Mouse (Mus musculus): ENCODE measurements around the gene Dlg5.

The Dlg5 gene

DNA sequence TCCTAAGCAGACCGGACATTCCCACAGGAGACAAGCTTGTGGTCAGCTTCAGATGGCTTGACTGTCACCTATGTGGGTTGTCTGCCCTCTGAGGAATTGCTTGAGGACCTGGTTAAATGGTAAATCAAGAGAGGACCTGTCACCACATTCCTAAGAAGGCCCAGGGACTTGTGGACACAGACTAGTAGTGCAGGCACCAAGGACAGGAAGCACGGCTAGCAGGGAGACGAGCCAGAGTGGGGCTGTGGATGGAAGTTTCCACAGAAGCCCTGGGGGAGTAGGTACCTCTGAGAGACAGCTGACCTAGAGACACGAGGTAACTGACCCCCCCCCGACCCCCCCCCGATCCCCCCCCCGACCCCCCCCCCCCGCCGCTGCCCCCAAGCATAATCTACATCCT, 39.4 kb downstream of the Dlg5 start:
- in situ Hi-C loops (cut with MboI; ENCODE audit: low pct_unique_long_range_greater_than_20kb in 1 of 2, low sequenced_read_pairs in 2 of 2, unreplicated experiment in 1 of 2), result no loop called here

DNA sequence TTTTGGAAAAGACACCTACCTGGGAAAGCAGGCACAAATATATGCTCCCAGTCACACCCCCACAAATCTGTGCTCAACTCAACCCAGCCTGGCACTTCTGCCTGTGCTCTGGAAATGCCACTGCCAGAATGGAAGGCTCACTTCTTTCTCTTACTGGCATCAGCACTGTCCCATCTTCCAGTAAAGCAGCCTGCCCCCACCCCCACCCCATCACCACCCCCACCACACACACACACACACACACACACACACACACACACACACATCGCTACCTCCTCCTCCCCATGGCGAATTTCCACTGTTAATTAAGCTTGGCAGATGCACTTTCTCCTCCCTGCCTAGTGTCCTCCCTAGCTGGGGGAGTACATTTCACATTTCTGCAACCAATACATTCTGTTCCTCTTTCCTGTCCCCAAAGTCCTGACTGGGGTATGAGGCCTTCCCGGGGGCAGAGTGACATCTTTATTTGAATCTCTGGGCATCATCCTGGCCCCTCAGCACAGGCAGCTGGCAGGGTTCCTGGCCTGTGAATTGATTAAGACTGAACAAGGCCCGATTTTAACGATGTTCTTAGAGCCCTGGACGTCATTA, 40.3 kb downstream of the Dlg5 start:
- in situ Hi-C loops (cut with MboI; ENCODE audit: low pct_unique_long_range_greater_than_20kb in 1 of 2, low sequenced_read_pairs in 2 of 2, unreplicated experiment in 1 of 2), result no loop called here

- in situ Hi-C loops (cut with MboI; ENCODE audit: low pct_unique_long_range_greater_than_20kb in 1 of 2, low sequenced_read_pairs in 2 of 2, unreplicated experiment in 1 of 2), result no loop called here
Measured at GRCm38 (mm10) chr14:24203210-24203609, 42.5 kb downstream of the Dlg5 start.

- in situ Hi-C loops (cut with MboI; ENCODE audit: low pct_unique_long_range_greater_than_20kb in 1 of 2, low sequenced_read_pairs in 2 of 2, unreplicated experiment in 1 of 2), result no loop called here
Measured at GRCm38 (mm10) chr14:24200771-24201170, 44.9 kb downstream of the Dlg5 start.

- in situ Hi-C loops (cut with MboI; ENCODE audit: low pct_unique_long_range_greater_than_20kb in 1 of 2, low sequenced_read_pairs in 2 of 2, unreplicated experiment in 1 of 2), result no loop called here
Measured at GRCm38 (mm10) chr14:24199732-24200131, 46.0 kb downstream of the Dlg5 start.

GRCm38 (mm10) chr14:24197865-24198264, 47.9 kb downstream of the Dlg5 start:
- in situ Hi-C loops (cut with MboI; ENCODE audit: low pct_unique_long_range_greater_than_20kb in 1 of 2, low sequenced_read_pairs in 2 of 2, unreplicated experiment in 1 of 2), result no loop called here

- in situ Hi-C loops (cut with MboI; ENCODE audit: low pct_unique_long_range_greater_than_20kb in 1 of 2, low sequenced_read_pairs in 2 of 2, unreplicated experiment in 1 of 2), result no loop called here
Measured at GRCm38 (mm10) chr14:24196947-24197346, 48.8 kb downstream of the Dlg5 start.

DNA sequence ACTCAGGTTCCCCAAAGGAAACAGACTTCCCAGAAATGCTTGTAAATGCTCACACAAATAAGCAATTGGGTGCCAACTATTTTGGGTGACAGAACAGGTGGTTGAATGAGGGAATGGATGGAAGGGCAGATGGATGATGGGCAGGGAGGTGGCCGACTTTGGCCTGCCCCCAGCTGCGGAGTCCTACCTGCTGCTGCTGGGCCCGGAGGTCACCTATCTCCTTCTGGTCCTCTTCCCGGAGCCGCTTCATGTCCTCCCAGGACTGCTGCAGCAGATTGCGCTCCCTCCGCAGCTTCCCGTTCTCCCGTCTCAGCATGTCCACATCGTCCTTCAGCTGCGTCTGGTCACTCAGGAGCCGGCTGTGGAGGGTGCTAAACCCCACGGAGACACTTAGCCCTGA, 55.6 kb downstream of the Dlg5 start:
- in situ Hi-C loops (cut with MboI; ENCODE audit: low pct_unique_long_range_greater_than_20kb in 1 of 2, low sequenced_read_pairs in 2 of 2, unreplicated experiment in 1 of 2), result no loop called here

DNA sequence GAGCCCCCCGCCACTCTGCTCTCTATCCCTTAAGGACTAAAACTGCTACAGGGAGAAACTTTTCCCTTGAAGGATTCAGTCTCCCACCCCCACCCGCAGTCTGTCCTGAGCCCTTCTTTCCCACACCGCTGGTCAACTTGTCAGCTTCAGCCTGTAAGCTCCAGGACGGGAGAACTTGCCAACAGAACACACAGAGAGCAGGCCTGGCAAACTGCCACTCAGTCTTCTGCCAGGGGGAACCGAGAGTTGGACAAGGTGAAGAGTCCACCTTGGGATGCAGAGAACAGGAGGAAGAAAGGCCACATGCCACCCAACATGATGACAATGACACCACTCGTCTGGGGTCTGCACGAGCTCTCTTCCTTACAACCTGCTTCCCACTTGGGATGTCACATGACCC, 56.1 kb downstream of the Dlg5 start:
- in situ Hi-C loops (cut with MboI; ENCODE audit: low pct_unique_long_range_greater_than_20kb in 1 of 2, low sequenced_read_pairs in 2 of 2, unreplicated experiment in 1 of 2), result no loop called here

DNA sequence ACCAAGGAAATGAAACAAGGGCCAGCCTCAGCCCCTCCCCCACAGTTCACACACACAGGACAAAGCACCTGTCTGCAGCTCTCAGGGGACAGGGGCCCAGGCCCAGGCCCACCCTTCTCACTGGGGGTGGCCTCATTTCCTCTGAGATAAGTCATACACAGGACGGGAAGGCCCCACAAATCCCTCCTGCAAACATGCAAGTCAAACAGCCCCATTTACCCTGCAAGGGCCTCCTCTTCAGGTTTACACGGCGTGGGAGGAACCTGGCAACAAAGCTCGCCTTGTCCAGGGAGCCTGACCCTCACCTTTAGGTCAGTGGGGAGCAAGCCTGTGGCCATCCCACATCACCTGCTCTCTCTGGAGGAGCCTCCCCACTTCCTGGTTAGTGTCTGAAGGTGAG, 60.2 kb downstream of the Dlg5 start:
- in situ Hi-C loops (cut with MboI; ENCODE audit: low pct_unique_long_range_greater_than_20kb in 1 of 2, low sequenced_read_pairs in 2 of 2, unreplicated experiment in 1 of 2), result no loop called here

GRCm38 (mm10) chr14:24182955-24183354, 62.8 kb downstream of the Dlg5 start:
- in situ Hi-C loops (cut with MboI; ENCODE audit: low pct_unique_long_range_greater_than_20kb in 1 of 2, low sequenced_read_pairs in 2 of 2, unreplicated experiment in 1 of 2), result loop anchor here (5.0 kb wide), 1 partner anchor 89 kb away; no protein-coding TSS in a partner anchor

DNA sequence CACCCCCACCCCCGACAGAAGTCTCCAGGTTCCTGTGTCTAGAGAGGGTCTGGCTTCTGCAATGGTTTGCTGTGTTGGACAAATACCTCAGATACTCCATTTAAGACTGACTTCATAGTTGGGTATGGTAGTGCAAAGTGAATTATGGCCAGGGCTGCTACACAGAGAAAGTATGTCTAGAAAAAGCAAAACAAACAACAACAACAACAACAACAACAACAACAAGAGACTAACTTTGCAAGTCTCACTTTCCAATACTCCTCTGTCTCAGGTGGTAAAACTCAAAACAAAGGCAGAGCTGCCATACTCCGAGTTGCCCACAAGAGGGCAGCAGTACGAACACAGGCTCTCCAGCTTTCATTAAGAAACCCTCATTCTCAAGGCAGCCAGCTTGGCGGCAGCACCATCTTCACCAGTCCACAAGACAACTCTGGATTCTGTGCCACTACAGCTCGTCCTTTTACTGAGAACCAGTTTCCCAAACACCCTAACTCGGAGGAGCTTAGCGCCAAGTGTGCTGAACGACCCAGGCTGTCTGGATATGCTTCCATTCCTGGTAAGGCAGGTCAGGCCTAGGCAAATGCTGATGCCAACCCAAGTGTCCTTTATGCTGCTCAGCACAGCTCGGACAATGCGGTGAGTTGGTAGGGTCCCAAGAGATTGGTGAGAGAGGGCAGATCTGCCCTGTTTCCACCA, 63.8 kb downstream of the Dlg5 start:
- in situ Hi-C loops (cut with MboI; ENCODE audit: low pct_unique_long_range_greater_than_20kb in 1 of 2, low sequenced_read_pairs in 2 of 2, unreplicated experiment in 1 of 2), result loop anchor here (5.0 kb wide), 1 partner anchor 90 kb away; no protein-coding TSS in a partner anchor

GRCm38 (mm10) chr14:24179466-24179991, 66.2 kb downstream of the Dlg5 start:
- in situ Hi-C loops (cut with MboI; ENCODE audit: low pct_unique_long_range_greater_than_20kb in 1 of 2, low sequenced_read_pairs in 2 of 2, unreplicated experiment in 1 of 2), result no loop called here

- in situ Hi-C loops (cut with MboI; ENCODE audit: low pct_unique_long_range_greater_than_20kb in 1 of 2, low sequenced_read_pairs in 2 of 2, unreplicated experiment in 1 of 2), result no loop called here
Measured at GRCm38 (mm10) chr14:24176609-24177008, 69.1 kb downstream of the Dlg5 start.

- in situ Hi-C loops (cut with MboI; ENCODE audit: low pct_unique_long_range_greater_than_20kb in 1 of 2, low sequenced_read_pairs in 2 of 2, unreplicated experiment in 1 of 2), result no loop called here
Measured at GRCm38 (mm10) chr14:24173326-24173725, 72.4 kb downstream of the Dlg5 start.

DNA sequence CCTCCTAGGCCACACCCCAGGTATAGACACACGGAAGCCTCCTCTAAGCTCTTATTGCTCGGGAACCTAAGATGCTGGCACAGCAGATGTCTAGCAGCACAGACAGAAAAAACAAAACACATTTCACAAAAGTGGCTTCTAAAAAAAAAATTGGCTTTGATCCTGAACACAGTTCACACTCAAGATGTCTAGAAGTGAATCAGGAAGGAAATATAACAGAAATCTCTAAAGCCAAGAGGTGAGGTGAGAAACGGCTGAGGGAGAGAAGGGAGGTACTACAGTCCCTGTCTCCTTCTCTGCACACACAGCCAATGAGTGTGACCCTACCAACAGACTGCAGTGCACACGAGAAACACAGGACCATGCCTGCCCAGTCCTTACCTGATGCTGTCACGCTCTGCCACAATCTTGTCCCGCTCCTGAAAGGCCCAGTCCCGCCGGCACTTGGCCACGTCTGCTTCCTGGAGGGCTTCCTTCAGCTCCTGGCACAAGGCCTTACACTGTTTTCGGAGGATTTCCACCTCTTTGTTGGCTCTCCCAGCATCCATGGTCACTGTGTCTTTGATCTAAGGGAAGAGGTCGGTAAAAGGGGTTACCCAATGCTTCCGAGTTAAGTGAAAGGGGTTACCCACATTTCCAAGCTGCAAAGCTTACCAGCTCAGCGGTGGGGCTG, 73.9 kb downstream of the Dlg5 start:
- in situ Hi-C loops (cut with MboI; ENCODE audit: low pct_unique_long_range_greater_than_20kb in 1 of 2, low sequenced_read_pairs in 2 of 2, unreplicated experiment in 1 of 2), result no loop called here

DNA sequence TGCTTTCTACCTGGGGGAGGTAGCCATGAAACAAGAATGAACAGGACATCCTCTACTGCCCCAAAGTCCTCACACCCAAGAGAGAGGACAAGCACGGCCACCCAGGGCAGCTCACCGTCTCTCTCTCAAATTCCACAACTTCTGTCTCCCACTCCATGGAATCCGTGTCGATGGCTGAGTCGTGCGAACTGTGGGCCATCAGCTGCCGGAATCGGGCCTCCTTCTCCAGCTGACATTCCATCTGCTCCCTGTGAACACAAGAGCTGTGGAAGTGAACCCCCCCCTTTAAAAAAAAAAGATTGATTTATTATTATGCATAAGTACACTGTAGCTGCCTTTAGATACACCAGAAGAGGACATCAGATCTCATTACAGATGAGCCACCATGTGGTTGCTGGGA, 79.7 kb downstream of the Dlg5 start:
- in situ Hi-C loops (cut with MboI; ENCODE audit: low pct_unique_long_range_greater_than_20kb in 1 of 2, low sequenced_read_pairs in 2 of 2, unreplicated experiment in 1 of 2), result no loop called here

DNA sequence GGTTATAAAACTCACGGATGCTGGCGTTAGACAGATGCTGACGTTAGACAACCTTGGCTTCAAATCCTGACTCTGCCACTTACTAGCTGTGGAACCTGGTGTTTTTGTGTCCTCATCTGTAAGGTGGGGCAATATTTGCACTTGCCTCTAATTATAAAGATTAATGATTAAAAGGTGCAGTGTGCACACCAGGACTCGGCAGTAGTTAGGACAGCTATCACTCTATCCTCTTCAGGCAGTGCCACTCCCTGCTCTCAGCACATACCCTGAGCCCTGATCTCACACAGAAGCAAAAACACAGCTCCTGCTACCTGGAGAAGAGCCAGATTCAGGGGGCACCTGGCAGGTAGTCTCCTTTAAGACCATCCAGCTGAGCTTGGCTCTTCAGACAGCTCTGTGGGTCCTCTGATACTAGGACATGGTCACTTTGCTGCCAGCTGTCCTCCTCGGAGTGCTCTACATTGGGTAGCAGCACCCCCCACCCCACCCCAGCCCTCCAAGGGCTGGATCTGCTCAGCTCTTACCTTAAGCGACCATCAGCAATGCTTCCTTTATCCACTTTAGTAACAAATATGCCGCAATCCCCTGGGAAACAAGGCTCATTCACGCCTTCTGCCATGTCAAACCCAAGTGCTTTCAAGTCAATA, 80.9 kb downstream of the Dlg5 start:
- in situ Hi-C loops (cut with MboI; ENCODE audit: low pct_unique_long_range_greater_than_20kb in 1 of 2, low sequenced_read_pairs in 2 of 2, unreplicated experiment in 1 of 2), result no loop called here

DNA sequence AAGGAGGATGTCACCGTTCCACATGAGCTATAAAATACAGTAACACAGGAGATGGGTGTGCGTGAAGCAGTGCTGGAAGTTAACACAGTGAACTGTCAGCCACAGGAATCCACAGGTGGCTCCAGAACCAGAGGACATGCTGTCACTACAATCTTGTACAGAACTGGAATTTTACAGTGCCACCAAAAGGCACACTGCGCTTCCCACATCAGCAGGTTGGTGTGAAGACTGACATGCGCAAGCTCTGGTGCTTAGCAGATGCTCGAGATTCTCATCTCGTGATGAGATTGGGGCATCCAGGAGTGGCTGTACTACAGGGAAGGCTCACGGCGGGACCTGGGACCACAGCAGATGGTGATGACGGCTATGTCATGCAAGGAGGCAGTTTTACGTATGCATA, 82.9 kb downstream of the Dlg5 start:
- in situ Hi-C loops (cut with MboI; ENCODE audit: low pct_unique_long_range_greater_than_20kb in 1 of 2, low sequenced_read_pairs in 2 of 2, unreplicated experiment in 1 of 2), result no loop called here

Measured in mouse embryonic stem cell (cell line).